Mouse (Mus musculus) layer of hippocampus, adult 2 months (tissue): ENCODE measurements at regions not wholly inside any gene's neighbourhood (a gene's known extent, or its start where the extent isn't known, plus 50 kb on each side); places are given as distances from the start of the nearest gene placed in this dataset.

Experiments used
- DNase-seq, 2 experiments: peaks; one replicate each; pipeline ENCODE4 v3.0.0; 2022; ENCODE audit warnings: low spot score in 2 of 2
- H3K27ac ChIP-seq: fragments of 200-600 bp; 2 replicates; pipeline ENCODE4 v1.8.1; 2022
- H3K4me3 ChIP-seq: fragments of 200-600 bp; 2 replicates; pipeline ENCODE4 v1.8.1; 2022; ENCODE audit warnings: mild to moderate bottlenecking
- CTCF ChIP-seq: fragments of 200-600 bp; conservative IDR thresholded peaks from 2 replicates; pipeline ENCODE4 v1.8.1; 2022; ENCODE audit warnings: antibody characterized with exemption, mild to moderate bottlenecking, moderate library complexity

DNA sequence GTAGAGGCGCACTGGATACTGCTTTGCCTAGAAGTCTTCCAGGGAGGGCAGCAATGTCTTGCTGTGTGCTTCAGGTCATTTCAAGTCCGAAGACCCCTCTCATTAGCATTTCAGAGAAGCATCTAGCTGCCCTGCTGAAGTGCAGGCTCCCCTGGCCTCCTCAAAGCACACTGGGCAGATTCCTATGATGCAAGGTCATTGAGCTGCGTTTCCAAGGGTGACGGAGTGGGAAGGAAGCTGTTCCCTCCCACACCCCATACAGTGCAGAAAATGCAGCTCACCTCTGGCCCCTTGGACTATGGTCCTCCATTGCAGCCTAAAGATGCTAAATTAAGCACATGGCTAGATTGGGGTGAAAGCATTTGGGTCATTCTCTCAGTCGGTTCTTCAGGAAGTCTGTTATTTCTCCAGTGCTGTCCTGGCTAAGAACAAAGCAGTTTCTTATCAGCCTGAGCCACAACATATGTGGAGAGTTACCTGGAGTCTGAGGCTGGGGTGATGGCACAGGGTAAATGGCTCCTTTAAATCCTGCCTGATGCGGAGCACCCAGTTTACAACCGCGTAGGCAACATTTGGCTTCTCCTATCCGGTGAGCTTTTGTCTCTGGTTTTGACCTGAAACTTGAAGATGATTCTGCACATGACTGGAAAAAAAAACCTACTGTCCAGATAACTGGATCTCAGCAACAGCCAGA, 52.6 kb upstream of the Parp11 start:
- TF ChIP-seq CTCF: no peak
- H3K27ac ChIP-seq: no peak overlapping the region
- no peak for DNase-seq

More for the DNA sequence above, 52.6 kb upstream of the Parp11 start:
- H3K4me3 ChIP-seq: no peak overlapping the region
